Mouse (Mus musculus): Measurements from ENCODE around the gene Flt3. TPM values are rescaled to one million over a fixed set of nuclear protein-coding genes. Genes with fewer than 3 reads are reported as not detected.

Flt3 gene
- polyA plus RNA-seq, 1 experiment from 2014 or later = 0.04 TPM

DNA sequence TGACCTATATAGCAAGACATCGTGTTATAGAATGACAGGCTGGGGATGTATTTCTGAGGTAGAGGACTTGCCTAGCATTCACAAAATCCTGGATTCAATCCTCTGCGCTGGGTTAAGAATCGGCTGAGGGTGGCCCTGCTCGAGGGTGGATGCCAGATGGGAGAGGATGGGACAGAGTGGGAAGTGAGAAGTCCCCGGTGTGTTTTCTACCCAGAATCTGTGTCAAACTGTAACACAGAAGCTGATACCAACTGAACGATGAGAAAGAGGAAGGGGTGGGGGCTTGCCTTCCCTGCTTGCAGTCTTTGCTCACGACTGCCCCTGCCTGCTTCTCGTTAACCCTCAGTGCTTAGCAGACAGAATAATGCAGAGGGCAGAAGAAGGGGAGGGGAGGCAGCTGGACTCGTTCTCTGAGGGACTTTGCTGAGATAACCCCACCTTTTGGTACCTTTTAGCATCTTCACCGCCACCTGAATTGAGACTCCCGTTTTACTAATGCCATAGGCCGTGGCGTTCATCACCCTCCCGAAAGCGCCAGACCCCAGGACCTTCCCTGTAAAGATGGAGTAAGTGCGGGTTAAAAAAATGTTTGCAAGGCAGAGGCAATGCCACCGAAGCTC lies 46.0 kb downstream of the Flt3 start:
- no peak for DNase-seq (ENCODE audit: low spot score)
- H3K9ac ChIP-seq (ENCODE audit: low read length) = no peak overlapping the region
- 64% methylated on average over 17 of the region's 17 CpGs for WGBS

DNA sequence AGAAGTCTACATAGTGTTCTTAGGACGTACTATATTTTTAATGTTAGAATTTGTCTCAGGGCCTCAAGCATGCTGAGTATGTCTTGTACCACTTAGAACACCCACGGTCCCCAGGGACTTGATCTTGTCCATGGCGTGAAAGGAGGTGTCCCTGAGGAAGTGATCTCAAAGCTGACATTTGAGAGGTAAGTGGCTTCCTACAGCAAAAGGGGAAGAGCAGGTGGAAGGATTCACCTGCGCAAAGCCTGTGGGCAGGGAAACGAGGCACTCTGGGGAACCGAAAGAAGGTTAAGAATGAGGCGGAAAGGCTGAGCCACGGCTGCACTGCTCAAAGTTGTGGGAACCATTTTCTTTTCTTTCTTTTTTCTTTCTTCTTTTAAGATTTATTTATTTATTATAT lies 48.4 kb downstream of the Flt3 start:
- no peak for ATAC-seq
- 95% methylated on average over 8 of the region's 8 CpGs for WGBS
- no peak for DNase-seq (ENCODE audit: low spot score)
- H3K27ac ChIP-seq (ENCODE audit: low read depth, low read length) = no peak overlapping the region
- H3K4me3 ChIP-seq (ENCODE audit: low read depth, low read length) = no peak overlapping the region
- H3K4me1 ChIP-seq (ENCODE audit: control insufficient read depth, insufficient read depth, low read length) = no peaks in the 10 kb centered on the region
- no peaks in the 10 kb centered on the region for H3K36me3 ChIP-seq (ENCODE audit: control insufficient read depth, insufficient read depth, low read length)
- H3K4me2 ChIP-seq (ENCODE audit: low read length) = no peak overlapping the region
- H3K27me3 ChIP-seq (replicated peaks; ENCODE audit: control insufficient read depth, insufficient read depth, low read length) = no peaks in the 10 kb centered on the region
- no peak overlapping the region for H3K9ac ChIP-seq (ENCODE audit: low read length)
- H3K9me3 ChIP-seq (replicated peaks; ENCODE audit: control insufficient read depth, low read length) = no peaks in the 10 kb centered on the region

More for the DNA sequence above, 46.0 kb downstream of the Flt3 start:
- Histone ChIP-seq H3K9me3 (replicated peaks; ENCODE audit: control insufficient read depth, low read length) (no peaks in the 10 kb centered on the region), H3K4me1 (ENCODE audit: control insufficient read depth, insufficient read depth, low read length) (no peaks in the 10 kb centered on the region), H3K4me3 (ENCODE audit: low read depth, low read length) (no peak overlapping the region), H3K27me3 (replicated peaks; ENCODE audit: control insufficient read depth, insufficient read depth, low read length) (no peaks in the 10 kb centered on the region), H3K36me3 (ENCODE audit: control insufficient read depth, insufficient read depth, low read length) (no peaks in the 10 kb centered on the region), H3K4me2 (ENCODE audit: low read length) (no peak overlapping the region), H3K27ac (ENCODE audit: low read depth, low read length) (no peak overlapping the region)
- ATAC-seq = no peak

DNA sequence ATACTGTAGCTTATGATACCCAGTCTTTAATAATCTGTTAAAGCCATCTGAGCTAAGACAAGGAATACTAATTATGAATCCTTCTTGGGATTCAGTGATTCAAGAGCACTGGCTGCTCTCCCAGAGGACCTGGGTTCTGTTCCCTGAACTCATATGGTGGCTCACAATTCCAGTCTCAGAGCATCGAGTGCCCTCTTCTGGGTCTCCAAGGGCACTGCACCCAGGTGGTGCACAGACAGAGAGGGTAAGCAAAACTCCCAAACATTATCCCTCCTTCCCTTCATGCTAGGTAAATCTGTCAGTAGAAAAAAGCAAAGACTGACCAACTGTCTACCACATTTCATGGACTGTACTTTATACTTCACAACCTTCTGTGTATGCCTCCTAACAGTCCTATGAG lies 54.3 kb downstream of the Flt3 start:
- no peaks in the 10 kb centered on the region for H3K36me3 ChIP-seq (ENCODE audit: control insufficient read depth, insufficient read depth, low read length)
- no peak overlapping the region for H3K27ac ChIP-seq (ENCODE audit: low read depth, low read length)
- DNase-seq (ENCODE audit: low spot score) (no peak), ATAC-seq (no peak)
- H3K27me3 ChIP-seq (replicated peaks; ENCODE audit: control insufficient read depth, insufficient read depth, low read length) = no peaks in the 10 kb centered on the region
- H3K4me1 ChIP-seq (ENCODE audit: control insufficient read depth, insufficient read depth, low read length) = no peaks in the 10 kb centered on the region
- H3K9ac ChIP-seq (ENCODE audit: low read length) = no peak overlapping the region
- H3K4me3 ChIP-seq (ENCODE audit: low read depth, low read length) = no peak overlapping the region
- WGBS = 73% methylated on average over 1 of the region's 1 CpGs
- H3K9me3 ChIP-seq (replicated peaks; ENCODE audit: control insufficient read depth, low read length) = no peaks in the 10 kb centered on the region
- no peak overlapping the region for H3K4me2 ChIP-seq (ENCODE audit: low read length)

DNA sequence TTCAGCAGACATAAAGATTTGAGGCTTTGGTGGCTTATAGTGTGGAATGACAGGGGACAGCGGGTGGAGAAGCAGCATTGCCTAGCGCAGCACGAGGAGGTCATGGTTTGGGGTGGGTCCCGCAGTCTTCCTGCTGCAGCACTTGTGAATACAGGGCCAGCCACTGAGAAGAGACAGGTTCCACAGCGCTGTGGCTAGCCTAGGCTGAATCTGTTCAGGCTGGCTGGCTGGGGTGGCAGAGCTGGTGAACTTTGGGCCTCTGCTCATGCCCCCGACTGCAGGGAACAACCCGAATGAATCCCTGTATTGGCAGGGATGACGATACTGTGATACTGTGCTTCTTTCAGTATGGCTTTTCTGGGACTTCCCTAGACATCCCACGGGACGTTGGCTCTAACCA lies 56.4 kb downstream of the Flt3 start:
- H3K27me3 ChIP-seq (replicated peaks; ENCODE audit: control insufficient read depth, insufficient read depth, low read length) = no peaks in the 10 kb centered on the region
- no peak overlapping the region for H3K27ac ChIP-seq (ENCODE audit: low read depth, low read length)
- no peak overlapping the region for H3K9ac ChIP-seq (ENCODE audit: low read length)
- ATAC-seq (no peak), DNase-seq (ENCODE audit: low spot score) (no peak)
- H3K4me2 ChIP-seq (ENCODE audit: low read length) = no peak overlapping the region
- H3K4me3 ChIP-seq (ENCODE audit: low read depth, low read length) = no peak overlapping the region
- 91% methylated on average over 10 of the region's 10 CpGs for WGBS
- H3K4me1 ChIP-seq (ENCODE audit: control insufficient read depth, insufficient read depth, low read length) = no peaks in the 10 kb centered on the region
- no peaks in the 10 kb centered on the region for H3K36me3 ChIP-seq (ENCODE audit: control insufficient read depth, insufficient read depth, low read length)
- no peaks in the 10 kb centered on the region for H3K9me3 ChIP-seq (replicated peaks; ENCODE audit: control insufficient read depth, low read length)

DNA sequence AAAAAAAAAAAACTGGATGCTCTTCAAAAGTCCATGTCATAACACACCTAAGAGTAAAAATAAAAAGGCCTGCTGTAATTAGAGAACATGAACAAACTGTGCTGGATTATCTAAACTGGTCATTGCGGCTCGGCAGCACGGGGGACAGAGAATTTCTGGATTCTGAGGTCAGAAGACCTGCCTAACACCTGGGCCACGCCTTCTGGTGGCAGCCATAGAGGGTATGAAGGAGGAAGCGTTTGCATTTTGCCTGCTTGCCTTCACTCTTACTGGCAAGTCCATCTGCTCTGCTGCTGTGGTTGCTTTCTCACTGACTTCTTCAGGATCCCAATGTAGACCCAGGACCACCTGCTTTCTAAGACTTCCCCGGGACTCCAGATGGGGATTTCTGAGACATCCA lies 57.4 kb downstream of the Flt3 start:
- no peak overlapping the region for H3K4me3 ChIP-seq (ENCODE audit: low read depth, low read length)
- no peaks in the 10 kb centered on the region for H3K9me3 ChIP-seq (replicated peaks; ENCODE audit: control insufficient read depth, low read length)
- H3K36me3 ChIP-seq (ENCODE audit: control insufficient read depth, insufficient read depth, low read length) = no peaks in the 10 kb centered on the region
- 88% methylated on average over 6 of the region's 6 CpGs for WGBS
- DNase-seq (ENCODE audit: low spot score) (no peak), ATAC-seq (no peak)
- no peak overlapping the region for H3K27ac ChIP-seq (ENCODE audit: low read depth, low read length)
- no peaks in the 10 kb centered on the region for H3K4me1 ChIP-seq (ENCODE audit: control insufficient read depth, insufficient read depth, low read length)
- H3K4me2 ChIP-seq (ENCODE audit: low read length) = no peak overlapping the region
- no peaks in the 10 kb centered on the region for H3K27me3 ChIP-seq (replicated peaks; ENCODE audit: control insufficient read depth, insufficient read depth, low read length)
- no peak overlapping the region for H3K9ac ChIP-seq (ENCODE audit: low read length)

DNA sequence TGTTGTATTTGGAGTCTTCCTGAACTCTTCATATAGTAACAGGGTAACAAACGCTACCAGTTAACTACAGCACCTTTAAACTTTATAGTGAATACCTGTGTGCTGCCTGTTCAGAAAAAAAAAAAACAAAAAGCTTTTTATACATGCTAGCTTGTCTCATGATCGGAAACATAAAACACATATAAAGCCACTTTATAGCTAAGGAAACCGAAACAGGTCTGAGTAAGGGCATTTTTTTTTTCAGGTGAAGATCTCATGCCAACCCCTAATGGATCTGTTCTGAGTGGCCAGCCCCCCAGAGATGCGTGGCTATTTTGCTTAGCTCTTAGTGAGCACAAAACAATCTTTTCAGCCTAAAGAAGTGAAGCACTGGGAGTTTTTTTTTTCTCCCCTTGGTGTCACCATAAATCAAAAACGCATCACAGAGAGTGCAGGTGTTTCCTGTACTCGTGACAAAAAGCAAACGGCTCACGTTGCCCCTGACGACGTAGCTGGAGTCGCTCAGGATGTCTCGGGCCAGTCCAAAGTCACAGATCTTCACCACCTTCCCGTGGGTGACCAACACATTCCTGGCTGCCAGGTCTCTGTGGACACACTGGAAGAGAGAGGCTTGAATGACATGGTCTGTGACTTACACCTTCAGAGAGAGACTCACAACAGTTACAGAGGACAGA lies 59.4 kb downstream of the Flt3 start:
- H3K4me2 ChIP-seq (ENCODE audit: low read length) = no peak overlapping the region
- H3K9me3 ChIP-seq (replicated peaks; ENCODE audit: control insufficient read depth, low read length) = no peaks in the 10 kb centered on the region
- H3K36me3 ChIP-seq (ENCODE audit: control insufficient read depth, insufficient read depth, low read length) = no peaks in the 10 kb centered on the region
- ATAC-seq (no peak), DNase-seq (ENCODE audit: low spot score) (no peak)
- H3K27ac ChIP-seq (ENCODE audit: low read depth, low read length) = no peak overlapping the region
- H3K4me3 ChIP-seq (ENCODE audit: low read depth, low read length) = no peak overlapping the region
- H3K4me1 ChIP-seq (ENCODE audit: control insufficient read depth, insufficient read depth, low read length) = no peaks in the 10 kb centered on the region
- H3K9ac ChIP-seq (ENCODE audit: low read length) = no peak overlapping the region
- WGBS = 84% methylated on average over 13 of the region's 13 CpGs
- H3K27me3 ChIP-seq (replicated peaks; ENCODE audit: control insufficient read depth, insufficient read depth, low read length) = no peaks in the 10 kb centered on the region

DNA sequence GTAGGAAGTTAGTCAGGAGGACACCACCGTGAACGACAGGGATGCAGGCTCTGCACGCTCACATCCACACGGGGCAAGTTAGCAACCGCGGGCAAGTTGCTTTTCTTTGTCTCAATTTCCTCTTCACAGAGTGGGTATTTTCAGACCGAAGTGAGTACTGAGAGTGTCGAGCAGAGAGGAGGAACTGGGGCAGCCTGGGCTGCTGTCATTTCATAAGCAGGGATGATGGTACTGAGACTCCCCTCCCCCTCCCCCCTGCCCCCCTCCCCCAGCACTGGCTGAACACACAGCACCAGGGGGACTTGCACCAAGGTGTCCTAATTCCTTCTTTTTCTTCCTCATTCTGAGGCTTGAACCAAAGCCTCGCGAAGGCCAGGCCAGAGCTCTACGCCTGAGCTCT lies 60.7 kb downstream of the Flt3 start:
- Histone ChIP-seq H3K27ac (ENCODE audit: low read depth, low read length) (no peak overlapping the region), H3K9me3 (replicated peaks; ENCODE audit: control insufficient read depth, low read length) (no peaks in the 10 kb centered on the region)

DNA sequence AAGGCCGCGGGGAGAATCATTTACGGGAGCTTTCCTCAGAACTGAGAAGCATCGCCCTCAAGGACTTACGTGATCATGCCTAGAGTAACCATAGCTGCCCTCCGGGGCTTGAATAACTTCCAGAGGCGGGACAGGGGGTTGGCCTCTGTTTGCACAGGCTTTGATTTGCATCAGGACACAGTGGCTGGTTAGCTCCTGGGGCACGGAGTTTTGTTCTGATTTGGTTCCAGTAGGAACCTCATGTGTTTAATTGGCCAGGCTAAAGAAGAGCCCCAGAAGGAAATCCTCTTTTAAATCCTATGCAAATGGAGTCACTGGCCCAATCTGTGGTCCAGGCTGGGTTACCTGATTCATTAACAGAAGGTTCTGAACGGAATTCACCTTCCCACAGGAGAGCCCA lies 61.3 kb downstream of the Flt3 start:
- no peak overlapping the region for H3K4me3 ChIP-seq (ENCODE audit: low read depth, low read length)
- no peak overlapping the region for H3K9ac ChIP-seq (ENCODE audit: low read length)
- H3K4me2 ChIP-seq (ENCODE audit: low read length) = no peak overlapping the region
- 57% methylated on average over 9 of the region's 9 CpGs for WGBS
- no peaks in the 10 kb centered on the region for H3K4me1 ChIP-seq (ENCODE audit: control insufficient read depth, insufficient read depth, low read length)
- ATAC-seq (no peak), DNase-seq (ENCODE audit: low spot score) (no peak)
- H3K36me3 ChIP-seq (ENCODE audit: control insufficient read depth, insufficient read depth, low read length) = no peaks in the 10 kb centered on the region
- H3K27me3 ChIP-seq (replicated peaks; ENCODE audit: control insufficient read depth, insufficient read depth, low read length) = no peaks in the 10 kb centered on the region
- H3K27ac ChIP-seq (ENCODE audit: low read depth, low read length) = no peak overlapping the region
- H3K9me3 ChIP-seq (replicated peaks; ENCODE audit: control insufficient read depth, low read length) = no peaks in the 10 kb centered on the region

More for the DNA sequence above, 60.7 kb downstream of the Flt3 start:
- WGBS = 80% methylated on average over 11 of the region's 11 CpGs
- DNase-seq (ENCODE audit: low spot score) (no peak), ATAC-seq (no peak)
- Histone ChIP-seq H3K4me1 (ENCODE audit: control insufficient read depth, insufficient read depth, low read length) (no peaks in the 10 kb centered on the region), H3K4me2 (ENCODE audit: low read length) (no peak overlapping the region), H3K36me3 (ENCODE audit: control insufficient read depth, insufficient read depth, low read length) (no peaks in the 10 kb centered on the region), H3K27me3 (replicated peaks; ENCODE audit: control insufficient read depth, insufficient read depth, low read length) (no peaks in the 10 kb centered on the region), H3K4me3 (ENCODE audit: low read depth, low read length) (no peak overlapping the region), H3K9ac (ENCODE audit: low read length) (no peak overlapping the region)

DNA sequence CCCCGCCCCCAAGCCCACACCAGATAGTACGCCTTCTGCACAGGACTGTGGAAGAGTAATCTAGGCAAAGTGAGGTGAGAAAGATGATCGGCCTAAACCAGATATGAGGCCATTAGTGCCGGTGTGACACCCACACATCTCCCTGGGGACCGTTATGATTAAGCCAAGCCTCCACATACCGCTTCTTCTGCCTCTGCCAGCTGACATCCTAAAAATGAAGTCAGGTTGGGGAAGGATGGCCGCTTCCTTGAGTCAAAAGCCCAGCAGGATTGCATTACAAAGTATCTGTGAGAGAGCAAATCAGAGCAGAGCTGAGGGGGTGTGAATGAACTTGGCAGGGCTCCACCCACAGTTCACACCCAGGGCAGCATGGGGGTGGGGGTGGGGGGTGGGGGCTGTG lies 67.6 kb downstream of the Flt3 start:
- Histone ChIP-seq H3K36me3 (ENCODE audit: control insufficient read depth, insufficient read depth, low read length) (no peaks in the 10 kb centered on the region), H3K9me3 (replicated peaks; ENCODE audit: control insufficient read depth, low read length) (no peaks in the 10 kb centered on the region), H3K9ac (ENCODE audit: low read length) (no peak overlapping the region), H3K27ac (ENCODE audit: low read depth, low read length) (no peak overlapping the region), H3K4me2 (ENCODE audit: low read length) (no peak overlapping the region), H3K4me3 (ENCODE audit: low read depth, low read length) (no peak overlapping the region), H3K27me3 (replicated peaks; ENCODE audit: control insufficient read depth, insufficient read depth, low read length) (no peaks in the 10 kb centered on the region), H3K4me1 (ENCODE audit: control insufficient read depth, insufficient read depth, low read length) (no peaks in the 10 kb centered on the region)
- ATAC-seq = no peak
- WGBS = 47% methylated on average over 7 of the region's 7 CpGs
- DNase-seq (ENCODE audit: low spot score) = no peak
